Mouse (Mus musculus) intestine, embryonic 15.5 days (tissue): Measurements from ENCODE around the gene Mettl17. TPM values are rescaled to one million over a fixed set of nuclear protein-coding genes. Genes with fewer than 3 reads are reported as not detected.
A peak's percentile ranks its signal among the peaks of the same experiment; 100 is the strongest.
"Not testable (repeated sequence)": the region's sequence is repeated elsewhere in the genome, so short reads cannot be mapped to it uniquely, and the experiment has no call there.

Experiments used
- ATAC-seq: fragments of 200-750 bp; cut with Nextera tagmentation; 2 replicates; pipeline ENCODE4 v1.8.0; 2017; ENCODE audit warnings: moderate TSS enrichment, moderate library complexity
- H3K27ac ChIP-seq: fragments of 300-500 bp; sonication (generic); 2 replicates; pipeline ENCODE4 v1.5.1; 2015; ENCODE audit warnings: mild to moderate bottlenecking, inconsistent platforms
- H3K27me3 ChIP-seq: fragments of 300-500 bp; sonication (generic); replicated peaks from 2 replicates; pipeline ENCODE4 v1.6.1; 2015; ENCODE audit warnings: inconsistent platforms
- H3K36me3 ChIP-seq: fragments of 300-500 bp; sonication (generic); 2 replicates; pipeline ENCODE4 v1.6.1; 2015; ENCODE audit warnings: inconsistent platforms
- H3K4me1 ChIP-seq: fragments of 300-500 bp; sonication (generic); replicated peaks from 2 replicates; pipeline ENCODE4 v1.6.1; 2015; ENCODE audit warnings: inconsistent platforms
- H3K4me2 ChIP-seq: fragments of 300-500 bp; sonication (generic); replicated peaks from 2 replicates; pipeline ENCODE4 v1.6.1; 2015; ENCODE audit warnings: mild to moderate bottlenecking, inconsistent platforms
- H3K4me3 ChIP-seq: fragments of 300-500 bp; sonication (generic); replicated peaks from 2 replicates; pipeline ENCODE4 v1.5.1; 2015; ENCODE audit warnings: inconsistent platforms
- H3K9ac ChIP-seq: fragments of 300-500 bp; sonication (generic); 2 replicates; pipeline ENCODE4 v1.6.1; 2015; ENCODE audit warnings: inconsistent platforms
- H3K9me3 ChIP-seq: fragments of 300-500 bp; sonication (generic); 2 replicates; pipeline ENCODE4 v1.6.1; 2016; ENCODE audit warnings: inconsistent platforms
- WGBS: fragments of 180-500 bp; shearing (Covaris S2); methylation state at CpG from one replicate; pipeline ENCODE4 v1.1.7; 2015; 5-methylcytosine and 5-hydroxymethylcytosine counted together
- polyA plus RNA-seq: library from polyadenylated mRNA; unstranded; fragments of >200 nt; fragmentation: Nextera tagmentation; extraction: Ambion mirVana; gene quantifications from 2 replicates; pipeline ENCODE4 v1.2.1, GENCODE M21; 2015

The Mettl17 gene
- 45.4 and 45.5 TPM in 2 replicates for polyA plus RNA-seq

DNA sequence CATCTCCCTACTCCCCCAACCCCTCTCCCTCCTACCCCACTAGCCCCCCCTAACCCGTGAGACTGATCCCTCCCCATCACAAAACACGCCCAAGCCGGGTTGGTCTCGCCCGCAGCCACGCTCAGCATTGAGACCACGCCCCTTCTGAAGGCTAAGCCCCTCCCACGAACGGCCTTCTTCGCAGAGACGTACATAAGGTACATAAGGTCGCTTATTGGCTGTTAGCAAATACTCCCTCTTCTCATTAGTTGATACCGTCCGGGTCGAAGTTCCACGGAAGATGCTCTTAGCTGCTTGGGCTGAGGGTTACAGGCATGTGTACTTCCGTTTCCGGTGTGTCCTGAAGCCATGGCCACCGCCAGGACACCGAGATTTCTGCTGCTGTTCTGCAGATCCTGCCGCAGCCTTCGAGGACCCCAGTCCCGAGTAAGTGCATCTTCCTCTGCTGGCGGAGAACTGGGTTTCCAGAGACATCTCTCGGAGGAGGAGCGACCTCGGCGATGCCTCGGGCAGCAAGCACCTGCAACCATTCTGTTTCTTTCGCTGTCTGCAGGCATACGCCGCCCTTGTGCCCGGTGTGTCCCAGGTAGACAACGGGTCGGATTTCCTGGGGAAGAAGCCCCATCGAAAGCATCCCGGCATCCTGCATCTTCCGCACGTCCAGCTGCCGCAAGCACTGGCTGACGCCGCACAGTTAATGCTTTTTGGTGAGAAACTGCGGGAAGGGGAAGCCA lies at the start of gene Mettl17:
Gene Mettl17, plus strand, starts transcription at position 245 of the 734 bp plus-strand sequence.
- Histone ChIP-seq H3K27me3 (no peaks in the 10 kb centered on the region), H3K9ac (peak within 1 kb of the TSS; percentile 80), H3K27ac (peak within 1 kb of the TSS; percentile 86), H3K4me2 (peak within 1 kb of the TSS; percentile 83), H3K4me1 (peaks cover 5% of the 10 kb centered on the region), H3K9me3 (no peaks in the 10 kb centered on the region), H3K36me3 (peaks cover 12% of the 10 kb centered on the region), H3K4me3 (peak within 1 kb of the TSS; percentile 74)
- WGBS, result under 1% methylated on average over 43 of the region's 43 CpGs
- ATAC-seq, result peak; percentile 97

DNA sequence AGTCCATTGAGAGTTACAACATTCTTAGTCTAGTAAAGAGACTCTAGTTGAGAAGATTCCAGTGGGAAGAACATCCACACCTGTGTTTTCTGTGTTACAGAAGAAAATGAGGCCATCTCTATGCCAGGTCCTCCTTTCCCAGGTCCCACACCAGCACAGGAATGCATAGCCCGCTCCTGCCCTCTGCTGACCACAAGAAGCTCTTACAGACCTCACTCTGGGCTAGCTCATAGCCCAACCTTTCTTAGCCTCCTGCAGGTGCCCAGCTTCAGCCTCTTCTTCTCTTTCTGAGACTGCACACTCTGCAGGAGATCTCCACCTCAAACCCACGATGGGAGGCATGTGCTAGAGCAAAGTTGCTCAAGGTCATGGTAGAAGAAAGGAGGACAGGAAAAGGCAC lies 46.2 kb upstream of the Mettl17 start:
- not testable (repeated sequence) for H3K4me1 ChIP-seq
- 41% methylated on average over 2 of the region's 2 CpGs for WGBS

DNA sequence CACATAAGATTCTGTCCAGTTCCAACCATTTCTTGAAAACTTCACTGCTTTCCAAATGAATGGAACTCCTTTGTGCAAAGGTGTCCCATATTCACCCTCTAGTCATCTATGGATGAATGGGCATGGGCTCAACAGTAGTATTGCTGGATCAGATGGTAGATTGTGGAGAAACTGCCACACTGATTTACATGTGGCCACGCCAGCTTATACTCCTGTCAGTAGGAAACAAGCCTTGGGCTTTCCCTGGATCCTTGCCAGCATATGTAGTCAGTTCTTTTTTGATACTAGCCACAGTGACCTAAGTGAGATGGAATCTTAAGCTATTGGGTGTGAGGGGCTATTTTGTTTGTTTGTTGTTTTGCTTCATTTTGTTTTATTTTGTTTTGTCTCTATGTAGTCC lies 42.4 kb upstream of the Mettl17 start:
- H3K9ac ChIP-seq, result no peak overlapping the region
- 80% methylated on average over 1 of the region's 1 CpGs for WGBS
- no peaks in the 10 kb centered on the region for H3K36me3 ChIP-seq
- no peak for ATAC-seq
- H3K27ac ChIP-seq, result no peak overlapping the region
- H3K4me3 ChIP-seq, result no peak overlapping the region
- no peaks in the 10 kb centered on the region for H3K4me1 ChIP-seq
- H3K9me3 ChIP-seq, result no peaks in the 10 kb centered on the region
- H3K4me2 ChIP-seq, result no peak overlapping the region
- H3K27me3 ChIP-seq, result no peaks in the 10 kb centered on the region

More for the DNA sequence above, 46.2 kb upstream of the Mettl17 start:
- H3K36me3 ChIP-seq, H3K9me3 ChIP-seq, H3K27me3 ChIP-seq, H3K4me3 ChIP-seq, H3K27ac ChIP-seq, ATAC-seq, H3K4me2 ChIP-seq, H3K9ac ChIP-seq: not testable (repeated sequence)

DNA sequence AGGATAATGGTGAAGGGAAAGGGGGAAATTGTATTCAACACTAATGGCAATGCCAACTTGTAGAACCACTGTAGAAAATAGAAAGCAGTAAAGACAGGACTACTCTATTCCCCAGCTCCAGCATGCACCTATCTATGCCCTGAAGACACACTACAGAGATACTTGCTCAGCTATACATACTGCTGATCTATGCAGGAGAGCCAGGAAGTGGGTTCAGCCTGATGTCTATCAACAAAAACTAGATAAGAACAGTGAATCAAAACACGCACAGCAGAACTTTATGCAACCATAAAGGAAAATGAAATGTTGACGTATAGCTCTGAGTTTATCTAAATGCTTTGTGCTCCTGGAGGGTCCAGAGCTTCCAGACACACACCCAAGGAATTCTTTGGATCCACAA lies 41.9 kb upstream of the Mettl17 start:
- Histone ChIP-seq H3K9ac (no peak overlapping the region), H3K36me3 (no peaks in the 10 kb centered on the region), H3K9me3 (no peaks in the 10 kb centered on the region), H3K4me2 (no peak overlapping the region), H3K4me1 (no peaks in the 10 kb centered on the region), H3K27ac (no peak overlapping the region), H3K4me3 (no peak overlapping the region), H3K27me3 (no peaks in the 10 kb centered on the region)
- ATAC-seq, result no peak
- WGBS, result 73% methylated on average over 2 of the region's 2 CpGs

DNA sequence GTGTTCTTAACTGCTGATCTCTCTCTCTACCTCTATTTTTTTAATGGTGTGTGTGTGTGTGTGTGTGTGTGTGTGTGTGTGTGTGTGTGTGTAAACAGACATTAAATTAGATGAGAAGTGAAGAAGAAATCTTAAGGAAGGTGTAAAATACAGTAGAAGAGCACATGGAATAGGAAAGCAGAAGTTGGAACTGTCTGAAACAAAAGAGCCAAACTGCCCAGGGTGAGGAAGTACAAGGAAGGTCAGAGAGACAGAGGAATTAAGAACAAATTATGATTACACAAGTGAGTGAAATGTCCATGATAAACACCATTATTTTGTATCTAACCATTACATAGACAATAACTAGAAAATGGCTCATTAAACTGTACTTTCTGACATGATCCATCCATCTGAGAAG lies 40.8 kb upstream of the Mettl17 start:
- ATAC-seq, result no peak
- H3K4me3 ChIP-seq, result no peak overlapping the region
- no peaks in the 10 kb centered on the region for H3K27me3 ChIP-seq
- H3K9ac ChIP-seq, result no peak overlapping the region
- H3K4me1 ChIP-seq, result no peaks in the 10 kb centered on the region
- no peak overlapping the region for H3K27ac ChIP-seq
- no peaks in the 10 kb centered on the region for H3K9me3 ChIP-seq
- H3K4me2 ChIP-seq, result no peak overlapping the region
- no peaks in the 10 kb centered on the region for H3K36me3 ChIP-seq

DNA sequence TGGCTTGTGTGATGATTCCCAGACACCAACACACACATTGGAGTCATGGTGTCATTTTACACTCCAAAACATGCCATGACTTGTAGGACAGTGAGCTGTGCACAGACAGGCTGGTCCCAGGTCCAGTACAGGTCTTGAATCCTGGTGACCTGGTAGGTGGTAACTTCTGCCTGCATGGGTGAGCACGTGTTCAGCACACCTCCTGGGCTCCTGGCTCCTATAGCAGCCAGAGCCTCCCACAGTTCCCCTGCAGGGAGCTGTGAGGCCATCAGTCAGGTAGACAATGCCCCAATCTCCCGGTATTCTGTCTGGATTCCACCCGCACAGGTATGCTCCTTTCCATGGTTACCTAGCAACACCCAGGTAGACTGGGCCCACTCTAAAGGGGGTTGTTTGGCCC lies 38.1 kb upstream of the Mettl17 start:
- no peak for ATAC-seq
- Histone ChIP-seq H3K27ac (no peak overlapping the region), H3K4me3 (no peak overlapping the region), H3K27me3 (no peaks in the 10 kb centered on the region), H3K36me3 (no peaks in the 10 kb centered on the region), H3K4me2 (no peak overlapping the region), H3K4me1 (no peaks in the 10 kb centered on the region), H3K9me3 (no peaks in the 10 kb centered on the region), H3K9ac (no peak overlapping the region)
- WGBS, result 57% methylated on average over 3 of the region's 3 CpGs

DNA sequence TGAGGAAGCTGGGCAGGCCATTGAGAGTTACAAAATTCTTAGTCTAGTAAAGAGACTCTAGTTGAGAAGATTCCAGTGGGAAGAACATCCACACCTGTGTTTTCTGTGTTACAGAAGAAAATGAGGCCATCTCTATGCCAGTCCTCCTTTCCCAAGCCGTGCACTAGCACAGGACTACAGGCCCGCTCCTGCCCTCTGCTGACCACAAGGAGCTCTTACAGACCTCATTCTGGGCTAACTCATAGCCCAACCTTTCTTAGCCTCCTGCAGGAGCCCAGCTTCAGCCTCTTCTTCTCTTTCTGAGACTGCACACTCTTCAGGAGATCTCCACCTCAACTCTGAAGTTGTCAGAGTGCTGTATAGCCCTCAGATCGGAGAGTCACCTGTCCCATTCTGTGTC lies 33.6 kb upstream of the Mettl17 start:
- H3K27ac ChIP-seq, ATAC-seq, H3K4me3 ChIP-seq, H3K27me3 ChIP-seq, H3K4me2 ChIP-seq, H3K9ac ChIP-seq, H3K9me3 ChIP-seq, H3K4me1 ChIP-seq, H3K36me3 ChIP-seq: not testable (repeated sequence)
- 45% methylated on average over 3 of the region's 3 CpGs for WGBS

DNA sequence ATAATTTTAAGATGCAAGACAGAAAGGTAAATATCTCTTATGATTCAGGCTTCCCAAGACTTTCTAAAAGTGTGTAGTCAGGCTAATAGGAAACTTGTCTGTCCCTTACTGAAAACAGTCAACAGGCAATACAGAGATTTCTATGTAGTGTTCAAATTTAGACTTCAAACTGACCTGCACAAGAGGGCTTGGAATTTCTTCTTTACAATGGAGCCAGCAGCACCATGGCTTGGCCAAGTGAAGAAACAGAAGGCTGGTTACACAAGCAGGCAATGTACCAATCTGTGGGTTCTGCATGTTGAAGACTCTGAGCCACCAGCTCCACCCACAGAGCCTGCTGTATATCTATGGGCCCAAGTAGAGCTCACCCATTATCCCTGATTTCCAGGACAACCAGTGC lies 31.2 kb upstream of the Mettl17 start, which contains the start of gene Ear6:
Gene Ear6, plus strand, starts transcription at position 301 of the 400 bp plus-strand sequence.
- Histone ChIP-seq H3K4me1 (no peaks in the 10 kb centered on the region), H3K9me3 (no peaks in the 10 kb centered on the region), H3K36me3 (no peaks in the 10 kb centered on the region), H3K4me3 (no peak within 1 kb of the TSS), H3K9ac (no peak within 1 kb of the TSS), H3K27me3 (no peaks in the 10 kb centered on the region), H3K27ac (no peak within 1 kb of the TSS), H3K4me2 (no peak within 1 kb of the TSS)
- no peak for ATAC-seq

DNA sequence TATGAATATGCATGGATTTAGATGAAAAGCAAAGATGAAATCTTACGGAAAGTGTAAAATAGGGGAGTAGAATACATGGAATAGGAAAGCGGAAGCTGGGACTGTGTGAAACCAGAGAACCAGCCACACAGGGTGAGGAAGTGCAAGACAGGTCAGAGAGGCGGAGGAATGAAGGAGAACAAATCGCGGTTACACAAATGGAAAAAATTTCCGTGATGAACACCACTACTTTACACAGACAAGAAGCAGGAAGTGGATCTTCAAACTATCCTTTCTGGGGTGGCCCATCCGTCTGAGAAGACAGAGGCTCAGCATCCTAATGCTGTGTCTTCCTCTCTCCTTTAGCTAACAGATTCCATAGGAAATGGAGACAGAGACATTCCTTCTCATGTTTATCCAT lies 29.4 kb upstream of the Mettl17 start:
- not testable (repeated sequence) for H3K27me3 ChIP-seq, H3K27ac ChIP-seq, H3K9ac ChIP-seq, H3K36me3 ChIP-seq, H3K4me2 ChIP-seq, H3K4me3 ChIP-seq, H3K9me3 ChIP-seq, H3K4me1 ChIP-seq, ATAC-seq
- 70% methylated on average over 7 of the region's 7 CpGs for WGBS

DNA sequence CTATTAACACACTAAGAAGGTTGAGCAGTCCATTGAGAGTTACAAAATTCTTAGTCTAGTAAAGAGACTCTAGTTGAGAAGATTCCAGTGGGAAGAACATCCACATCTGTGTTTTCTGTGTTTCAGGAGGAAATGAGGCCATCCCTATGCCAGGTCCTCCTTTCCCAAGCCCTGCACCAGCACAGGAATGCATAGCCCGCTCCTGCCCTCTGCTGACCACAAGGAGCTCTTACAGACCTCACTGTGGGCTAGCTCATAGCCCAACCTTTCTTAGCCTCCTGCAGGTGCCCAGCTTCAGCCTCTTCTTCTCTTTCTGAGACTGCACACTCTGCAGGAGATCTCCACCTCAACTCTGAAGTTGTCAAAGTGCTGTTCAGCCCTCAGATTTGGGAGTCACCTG lies 21.0 kb upstream of the Mettl17 start:
- H3K4me3 ChIP-seq, H3K4me1 ChIP-seq, H3K9me3 ChIP-seq, H3K4me2 ChIP-seq, ATAC-seq, H3K27me3 ChIP-seq, H3K9ac ChIP-seq, H3K27ac ChIP-seq, H3K36me3 ChIP-seq: not testable (repeated sequence)
- 8% methylated on average over 1 of the region's 1 CpGs for WGBS

DNA sequence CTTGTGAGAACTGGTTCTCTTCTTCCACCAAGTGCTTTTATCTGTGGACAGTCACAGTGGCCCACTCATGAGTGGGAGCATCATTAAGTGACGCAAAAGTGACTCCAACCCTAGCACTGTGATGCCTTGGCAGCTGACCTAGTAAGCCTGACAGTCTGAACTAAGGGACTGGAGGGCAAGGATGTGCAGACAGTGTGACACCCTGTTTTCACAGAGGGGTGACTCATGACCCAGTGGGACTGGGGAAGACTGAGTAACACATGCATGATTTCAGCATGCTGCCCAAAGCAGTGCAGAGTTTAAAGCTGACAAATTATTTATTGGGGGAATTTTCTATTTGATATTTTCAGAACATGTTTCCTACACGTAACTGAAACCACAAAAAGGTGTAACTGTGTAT lies 13.9 kb upstream of the Mettl17 start:
- Histone ChIP-seq H3K9me3 (no peaks in the 10 kb centered on the region), H3K9ac (no peak overlapping the region), H3K4me2 (no peak overlapping the region), H3K4me1 (no peaks in the 10 kb centered on the region), H3K4me3 (no peak overlapping the region), H3K27me3 (no peaks in the 10 kb centered on the region), H3K27ac (no peak overlapping the region), H3K36me3 (no peaks in the 10 kb centered on the region)
- ATAC-seq, result no peak
- WGBS, result 76% methylated on average over 2 of the region's 2 CpGs

DNA sequence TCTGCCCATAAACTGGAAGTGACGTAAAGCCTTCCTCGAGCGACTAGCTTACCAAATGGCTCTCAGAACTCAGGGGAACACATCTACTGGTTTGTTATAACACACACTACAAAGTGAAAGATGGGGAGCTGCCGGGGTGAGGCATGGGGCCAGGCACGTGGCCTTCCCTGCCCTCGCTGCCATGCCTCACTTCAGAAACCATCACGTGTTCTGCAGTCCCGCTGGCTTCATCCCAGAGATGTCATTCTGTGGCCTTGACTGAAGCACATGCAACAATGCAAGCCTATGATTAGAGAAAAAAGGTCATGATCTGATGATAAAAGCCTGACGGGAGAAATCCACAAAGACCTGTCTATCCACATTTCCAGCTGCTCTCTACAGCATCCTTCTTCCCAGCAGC lies 12.9 kb upstream of the Mettl17 start:
- no peak overlapping the region for H3K9ac ChIP-seq
- H3K9me3 ChIP-seq, result no peaks in the 10 kb centered on the region
- H3K27me3 ChIP-seq, result no peaks in the 10 kb centered on the region
- no peaks in the 10 kb centered on the region for H3K4me1 ChIP-seq
- no peak overlapping the region for H3K4me2 ChIP-seq
- no peak overlapping the region for H3K4me3 ChIP-seq
- no peak overlapping the region for H3K27ac ChIP-seq
- H3K36me3 ChIP-seq, result no peaks in the 10 kb centered on the region
- ATAC-seq, result no peak
- WGBS, result 77% methylated on average over 9 of the region's 9 CpGs

DNA sequence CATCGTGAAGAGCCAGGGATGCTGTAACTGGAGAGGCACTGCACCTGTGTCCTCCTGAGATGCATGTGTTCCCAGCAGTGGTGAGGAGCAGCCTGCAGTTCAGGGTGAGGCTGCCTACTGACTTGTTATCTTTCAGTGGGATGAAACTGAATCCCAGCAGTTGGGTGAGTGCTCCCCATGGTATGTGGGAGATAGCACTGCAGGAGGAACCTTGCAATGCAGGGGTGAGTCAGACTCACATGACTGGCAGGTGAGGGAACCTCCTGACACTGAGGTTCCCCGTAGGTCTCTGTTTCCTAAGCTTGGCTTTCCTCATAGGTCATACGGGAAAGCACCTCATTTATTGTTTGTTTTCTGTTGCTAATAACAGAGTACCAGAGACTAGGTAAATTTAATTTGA lies 7.1 kb upstream of the Mettl17 start:
- Histone ChIP-seq H3K4me1 (no peaks in the 10 kb centered on the region), H3K4me3 (no peak overlapping the region), H3K4me2 (no peak overlapping the region), H3K27ac (no peak overlapping the region), H3K36me3 (no peaks in the 10 kb centered on the region), H3K27me3 (no peaks in the 10 kb centered on the region), H3K9ac (no peak overlapping the region), H3K9me3 (no peaks in the 10 kb centered on the region)
- peak; percentile 58 for ATAC-seq
- WGBS, result 73% methylated on average over 3 of the region's 3 CpGs
